Mouse (Mus musculus) urinary bladder, adult 18-20 months (tissue): ENCODE measurements at regions not wholly inside any gene's neighbourhood (a gene's known extent, or its start where the extent isn't known, plus 50 kb on each side); places are given as distances from the start of the nearest gene placed in this dataset.
A peak's percentile ranks its signal among the peaks of the same experiment; 100 is the strongest.

Source experiments
- DNase-seq, 2 experiments: peaks; one replicate each; pipeline ENCODE4 v3.0.0; 2022; ENCODE audit warnings: low spot score in 2 of 2, mixed read lengths in 2 of 2

GRCm38 (mm10) chr2:108584799-108585198 lies 695.7 kb upstream of the Kif18a start:
- DNase-seq: no peak

- DNase-seq: no peak
These were observed 687.0 kb upstream of the Kif18a start for GRCm38 (mm10) chr2:108593555-108593954.

GRCm38 (mm10) chr2:108600346-108600745 lies 680.2 kb upstream of the Kif18a start:
- DNase-seq: no peak

- DNase-seq: no peak
These were observed 661.0 kb upstream of the Kif18a start for GRCm38 (mm10) chr2:108619580-108619979.

- DNase-seq: no peak
These were observed 658.0 kb upstream of the Kif18a start for GRCm38 (mm10) chr2:108622367-108623162.

GRCm38 (mm10) chr2:108635644-108636043 lies 644.9 kb upstream of the Kif18a start:
- DNase-seq: no peak

- no peak for DNase-seq
These were observed 619.7 kb upstream of the Kif18a start for GRCm38 (mm10) chr2:108660697-108661388.

- DNase-seq: no peak
These were observed 602.7 kb upstream of the Kif18a start for GRCm38 (mm10) chr2:108677777-108678380.

- DNase-seq: no peak
These were observed 599.0 kb upstream of the Kif18a start for GRCm38 (mm10) chr2:108681574-108681973.

GRCm38 (mm10) chr2:108686019-108686743 lies 594.4 kb upstream of the Kif18a start:
- DNase-seq: no peak

- DNase-seq: peak in 1 of 2 experiments; percentile 2
These were observed 590.4 kb upstream of the Kif18a start for GRCm38 (mm10) chr2:108690091-108690490.

GRCm38 (mm10) chr2:108691156-108692007 lies 589.2 kb upstream of the Kif18a start:
- DNase-seq: no peak

- no peak for DNase-seq
These were observed 579.2 kb upstream of the Kif18a start for GRCm38 (mm10) chr2:108701308-108701707.

GRCm38 (mm10) chr2:108707856-108708855 lies 572.4 kb upstream of the Kif18a start:
- no peak for DNase-seq

GRCm38 (mm10) chr2:108742079-108742478 lies 538.5 kb upstream of the Kif18a start:
- no peak for DNase-seq

- DNase-seq: no peak
These were observed 537.0 kb upstream of the Kif18a start for GRCm38 (mm10) chr2:108743511-108743910.

GRCm38 (mm10) chr2:108744797-108745196 lies 535.7 kb upstream of the Kif18a start:
- no peak for DNase-seq

GRCm38 (mm10) chr2:108753494-108754225 lies 526.9 kb upstream of the Kif18a start:
- no peak for DNase-seq

- DNase-seq: no peak
These were observed 524.7 kb upstream of the Kif18a start for GRCm38 (mm10) chr2:108755821-108756220.
